In the genomic region with DNA sequence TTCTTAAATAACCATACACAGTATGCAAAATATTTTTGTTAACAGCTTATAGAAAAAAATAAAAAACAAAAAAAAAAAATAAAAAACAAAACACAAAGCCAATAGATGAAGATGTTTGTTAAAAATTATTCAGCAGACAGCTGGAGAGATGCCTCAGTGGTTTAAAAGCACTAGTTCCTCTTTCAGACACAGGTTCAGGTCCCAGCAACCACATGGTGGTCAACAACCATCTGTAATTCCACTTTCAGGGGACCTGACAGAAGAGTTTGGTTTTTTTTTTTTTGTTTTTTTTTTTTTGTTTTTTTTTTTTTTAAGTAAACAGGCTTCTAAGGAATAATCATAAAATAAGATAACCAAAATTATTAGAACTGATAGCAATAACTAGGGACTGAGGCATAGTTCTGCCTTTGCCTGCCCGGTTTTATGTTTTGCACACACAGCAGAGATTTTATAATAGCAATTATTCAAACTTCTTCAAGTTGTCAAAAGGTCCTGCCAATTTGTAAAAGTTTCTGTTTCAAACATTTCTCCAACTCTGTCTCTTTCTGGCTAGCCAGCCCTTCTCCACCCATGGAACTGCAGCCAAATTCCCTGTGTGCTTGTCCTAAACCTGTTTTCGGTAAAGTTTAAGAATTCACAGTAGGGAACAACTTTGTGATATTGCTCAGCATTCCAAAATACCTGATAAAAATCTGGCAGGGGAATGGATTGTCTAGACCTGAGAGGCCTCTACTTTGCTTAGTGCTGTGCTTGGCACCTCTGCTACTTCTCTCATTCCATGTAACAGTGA, we compare ENCODE assay signal across 14 mouse cellular contexts.
DNase-seq lines count a peak whose midpoint lies in the region; ATAC-seq lines count a peak whose summit lies in the region.
"Had no signal": no experiment of that assay in that cellular context is flagged by ENCODE, and none has a peak within 500 bp of the region (broad histone marks: within the 10 kb centered on the region; RNA-seq: fewer than 3 reads in every experiment).

No protein-coding gene starts in this region.

- no peak overlapping the region for H3K4me3 ChIP-seq in hindbrain, embryonic 12.5 days
- H3K4me3 ChIP-seq: forebrain, embryonic 13.5 days; hindbrain, embryonic 15.5 days; limb, embryonic 12.5 days had no signal

- ATAC-seq in hindbrain, embryonic 12.5 days (ENCODE audit: low FRiP score), result no peak
- ATAC-seq: forebrain, embryonic 13.5 days had no signal

- peak; percentile 4 for DNase-seq in lung, postnatal 10 days
- DNase-seq in lung, postnatal 4 days, result no peak
- peak; percentile 5 for DNase-seq in Muller cell, postnatal 12 days (ENCODE audit: inconsistent ontology term)
- DNase-seq in gastrocnemius, adult 18-20 months (ENCODE audit: low spot score), result peak; percentile 51
- peak; percentile 27 for DNase-seq in lung, postnatal 25 days (ENCODE audit: low spot score)
- no peak for DNase-seq in retina, postnatal 1 day
- DNase-seq in right cerebral cortex, postnatal 25 days, result no peak
- DNase-seq: adrenal gland, adult 2 months; kidney, adult 2 months; right cerebral cortex, postnatal 4 days had no signal

- H3K9ac ChIP-seq in hindbrain, embryonic 12.5 days, result no peak overlapping the region
- H3K9ac ChIP-seq: forebrain, embryonic 13.5 days; hindbrain, embryonic 15.5 days; limb, embryonic 12.5 days had no signal

- no peaks in the 10 kb centered on the region for H3K4me1 ChIP-seq in hindbrain, embryonic 12.5 days
- H3K4me1 ChIP-seq: forebrain, embryonic 13.5 days; hindbrain, embryonic 15.5 days; limb, embryonic 12.5 days had no signal

- H3K27me3 ChIP-seq in hindbrain, embryonic 12.5 days, result no peaks in the 10 kb centered on the region
- H3K27me3 ChIP-seq: forebrain, embryonic 13.5 days; hindbrain, embryonic 15.5 days; limb, embryonic 12.5 days had no signal

- 90% methylated on average over 2 of the region's 2 CpGs for whole genome bisulfite sequencing in hindbrain, embryonic 12.5 days

- no peaks in the 10 kb centered on the region for H3K9me3 ChIP-seq in hindbrain, embryonic 12.5 days (replicated peaks)
- H3K9me3 ChIP-seq: forebrain, embryonic 13.5 days; hindbrain, embryonic 15.5 days; limb, embryonic 12.5 days had no signal

- H3K27ac ChIP-seq in hindbrain, embryonic 12.5 days, result no peak overlapping the region
- H3K27ac ChIP-seq: forebrain, embryonic 13.5 days; hindbrain, embryonic 15.5 days; limb, embryonic 12.5 days had no signal

- H3K4me2 ChIP-seq in hindbrain, embryonic 12.5 days (replicated peaks), result no peak overlapping the region
- H3K4me2 ChIP-seq: forebrain, embryonic 13.5 days; hindbrain, embryonic 15.5 days; limb, embryonic 12.5 days had no signal

- no peaks in the 10 kb centered on the region for H3K36me3 ChIP-seq in hindbrain, embryonic 12.5 days
- H3K36me3 ChIP-seq: hindbrain, embryonic 15.5 days; limb, embryonic 12.5 days had no signal

Comparison
In these comparisons a context has a peak if more than half of its experiments do, and no peak if none do; other contexts are left out.
1. DNase-seq: peak in lung, postnatal 10 days (single experiment), Muller cell, postnatal 12 days (single experiment), gastrocnemius, adult 18-20 months (single experiment) and lung, postnatal 25 days (single experiment); none in lung, postnatal 4 days (0 of 2), retina, postnatal 1 day (single experiment) and right cerebral cortex, postnatal 25 days (single experiment).